Mouse (Mus musculus): ENCODE results near the gene Nudt13.

The Nudt13 gene

DNA sequence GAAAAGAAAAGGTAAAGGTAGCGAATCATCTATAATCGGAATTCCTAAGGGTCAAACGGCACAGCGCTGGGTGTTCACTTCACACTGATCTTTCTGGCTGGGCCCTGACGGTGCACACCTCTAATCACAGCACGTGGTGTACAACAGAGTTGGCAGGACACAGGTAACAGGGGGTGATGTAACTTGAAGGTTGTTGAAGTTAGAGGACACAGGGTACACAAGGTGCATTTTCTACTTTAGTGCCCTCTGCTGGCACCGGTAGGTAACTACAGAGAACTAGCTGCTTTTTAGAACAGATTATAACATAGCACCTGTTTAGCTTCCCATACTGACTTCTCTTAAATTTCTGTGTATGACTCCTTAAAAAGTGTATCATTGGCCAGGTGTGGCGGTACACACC lies 45.7 kb downstream of the Nudt13 start:
- no peak for DNase-seq (ENCODE audit: low spot score)

DNA sequence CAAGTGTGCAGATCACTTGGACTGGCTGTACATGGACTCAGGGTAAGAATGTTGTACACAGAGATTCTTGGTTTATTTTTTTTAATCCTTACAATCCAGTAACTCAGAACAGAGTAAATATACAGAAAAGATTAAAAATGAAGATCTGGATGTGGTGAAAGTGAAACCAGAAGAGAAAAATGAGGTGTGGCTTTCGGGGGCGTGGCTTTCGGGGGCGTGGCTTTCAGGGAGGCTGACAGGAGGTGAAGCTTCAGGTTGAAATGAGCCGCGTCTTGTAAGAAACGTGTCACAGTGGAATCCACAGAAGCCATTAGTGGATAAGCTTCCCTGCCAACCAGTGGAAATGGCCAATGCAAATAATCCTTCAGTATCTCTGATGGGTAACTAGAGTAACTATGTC lies 46.4 kb downstream of the Nudt13 start:
- peak; percentile 35 for DNase-seq (ENCODE audit: low spot score)

DNA sequence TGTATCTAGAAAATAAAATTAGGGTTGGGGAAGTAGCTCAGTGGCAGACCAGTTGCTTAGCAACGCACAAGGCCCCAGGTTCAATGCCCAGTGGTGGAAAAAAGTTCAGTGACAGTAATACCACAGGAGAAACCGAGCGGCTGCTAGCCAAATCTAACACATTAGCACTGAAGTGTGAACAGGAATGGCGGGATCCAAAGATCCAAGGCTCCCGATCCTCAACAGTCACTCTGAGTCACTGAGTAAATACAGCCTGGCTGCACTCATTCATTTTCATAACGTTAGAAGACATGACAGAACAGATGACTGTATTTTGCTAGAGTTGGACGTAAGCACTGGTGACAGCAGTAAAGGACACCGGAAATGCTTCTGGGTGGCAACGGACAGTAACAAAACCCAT lies 51.4 kb downstream of the Nudt13 start:
- no peak for DNase-seq (ENCODE audit: low spot score)

DNA sequence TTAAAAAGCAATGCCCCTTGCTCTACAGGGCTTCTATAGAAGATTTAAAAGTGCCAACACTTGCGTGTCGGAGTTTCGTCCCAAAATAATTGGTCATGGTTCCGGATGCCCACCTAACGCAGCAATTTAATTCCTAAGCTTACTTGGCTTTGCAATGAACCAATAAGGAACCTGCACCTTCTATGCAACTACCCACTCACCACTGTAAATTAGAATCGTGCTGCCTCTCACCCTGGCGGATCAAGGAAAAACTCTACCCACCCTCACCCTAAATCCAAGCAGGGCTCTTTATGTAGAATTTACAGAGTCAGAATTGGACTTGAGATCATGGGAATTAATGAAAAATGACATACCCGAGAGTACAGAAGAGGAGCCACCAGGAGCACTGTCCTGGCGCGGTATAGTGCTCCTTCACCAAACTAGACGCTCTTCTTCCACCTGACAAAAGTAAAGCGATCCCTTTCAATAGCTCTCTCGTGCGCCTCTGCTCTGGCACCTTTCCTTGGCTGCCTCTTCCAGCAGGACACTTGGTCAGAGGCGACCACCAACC lies 53.0 kb downstream of the Nudt13 start:
- DNase-seq (ENCODE audit: low spot score): no peak

DNA sequence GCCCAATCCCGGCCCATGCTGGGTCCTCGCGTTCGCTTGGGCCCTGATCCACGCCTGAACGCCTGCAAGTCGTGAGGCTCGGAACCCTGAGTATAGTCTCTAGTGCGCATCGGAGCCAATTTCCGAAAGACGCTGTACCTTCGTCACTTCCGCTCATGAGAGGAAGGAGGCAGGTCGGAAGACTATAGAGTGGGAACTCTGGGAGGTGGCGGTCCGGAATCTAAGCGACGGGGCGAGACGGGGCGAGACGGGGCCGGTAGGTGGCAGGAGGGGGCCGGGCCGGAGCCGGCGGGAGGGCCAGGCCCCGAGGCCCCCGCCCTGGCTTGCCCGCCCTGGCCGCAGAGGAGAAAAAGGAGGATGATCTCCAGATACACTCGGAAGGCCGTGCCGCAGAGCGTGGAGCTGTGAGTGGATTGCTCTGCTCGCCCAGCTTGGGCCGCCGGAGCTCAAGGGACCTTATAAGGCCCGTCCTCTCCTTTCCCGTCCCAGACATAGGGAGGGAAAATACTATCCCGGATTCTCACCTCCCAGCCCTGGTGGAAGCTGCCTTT lies 53.6 kb downstream of the Nudt13 start, which contains the start of the genes Ecd and Fam149b:
Gene Ecd (minus strand): TSS at position 131 of the 551 bp plus-strand sequence.
Gene Fam149b (plus strand): TSS at position 172 of the 551 bp plus-strand sequence.
- DNase-seq (ENCODE audit: low spot score): peak; percentile 85

DNA sequence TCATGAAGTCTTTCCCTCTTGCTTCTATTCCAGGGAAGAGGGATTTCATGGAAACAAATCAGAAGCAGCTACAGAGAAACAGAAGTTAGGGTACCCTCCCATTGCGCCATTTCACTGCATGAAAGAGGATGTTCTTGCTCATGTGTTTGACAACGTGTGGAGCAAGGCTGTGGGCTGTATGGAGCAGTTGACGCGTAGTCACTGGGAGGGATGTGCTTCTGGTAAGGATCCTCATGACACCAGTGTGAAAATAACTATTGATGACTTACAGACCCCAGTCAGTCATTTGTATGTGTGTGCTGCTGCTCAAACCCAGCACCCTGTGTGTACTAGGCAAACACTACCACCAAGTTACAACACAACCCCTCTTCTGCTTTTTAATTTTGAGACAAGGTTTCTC lies 68.7 kb downstream of the Nudt13 start:
- DNase-seq (ENCODE audit: low spot score): no peak

All from urinary bladder, postnatal 25 days (tissue).